Mouse (Mus musculus) E14TG2a.4 (cell line): ENCODE measurements at regions not wholly inside any gene's neighbourhood (a gene's known extent, or its start where the extent isn't known, plus 50 kb on each side); places are given as distances from the start of the nearest gene placed in this dataset.

Source experiments
- CTCF ChIP-seq: conservative IDR thresholded peaks from 2 replicates; pipeline ENCODE4 v1.5.1; 2014; ENCODE audit warnings: low read length
- NANOG ChIP-seq: IDR thresholded peaks from 2 replicates; pipeline ENCODE4 v1.6.1; 2014; ENCODE audit warnings: borderline replicate concordance, low read length, mixed read lengths

DNA sequence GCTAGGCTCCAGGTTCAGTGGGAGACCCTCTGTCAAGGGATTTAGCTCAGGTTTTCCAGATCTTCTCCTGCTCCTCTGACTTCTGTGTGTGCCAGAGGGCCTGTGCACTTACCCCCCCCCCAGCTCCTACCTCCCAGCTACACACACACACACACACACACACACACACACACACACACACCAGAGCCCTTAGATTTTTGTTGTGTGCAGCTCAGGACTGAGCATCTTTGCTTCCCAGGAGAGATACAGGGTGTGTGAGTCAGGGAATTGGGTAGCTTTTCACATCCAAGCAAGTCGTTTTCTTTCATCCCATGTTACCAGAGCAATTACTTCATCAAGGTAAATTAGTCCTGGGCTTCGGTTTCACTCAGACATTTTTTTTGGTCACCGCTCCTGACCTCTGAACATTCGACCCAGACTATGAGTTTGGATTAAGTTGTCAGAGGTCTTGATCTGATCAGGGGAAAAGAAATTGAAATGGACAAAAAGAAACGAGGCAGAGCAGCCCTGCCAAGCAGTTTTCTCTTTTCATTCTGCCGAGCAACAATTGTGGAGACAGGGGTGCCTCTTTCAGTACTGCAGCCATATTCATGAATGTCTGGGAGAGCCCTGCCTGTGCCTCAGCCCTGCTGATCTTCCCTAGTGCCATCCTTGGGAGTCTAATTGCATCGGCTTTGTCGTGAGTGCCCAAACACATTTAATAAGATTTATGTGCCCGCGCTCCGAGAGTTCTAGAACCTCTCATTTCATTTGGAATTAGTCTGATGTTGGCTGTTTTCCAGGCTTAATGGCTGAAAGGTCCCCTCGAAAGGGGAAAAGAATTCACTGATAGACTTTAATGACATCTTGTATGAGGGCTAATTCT is 241.3 kb downstream of the 1500009L16Rik start:
- TF ChIP-seq CTCF = no peak
- TF ChIP-seq NANOG = no peak
